Mouse (Mus musculus) midbrain, postnatal 0 days (tissue): Measurements from ENCODE around the gene Rpgrip1l. TPM values are rescaled to one million over a fixed set of nuclear protein-coding genes. Genes with fewer than 3 reads are reported as not detected.

Source experiments
- ATAC-seq: fragments of 200-750 bp; cut with Nextera tagmentation; 2 replicates; pipeline ENCODE4 v1.8.0; 2017; ENCODE audit warnings: moderate number of reproducible peaks, mild to moderate bottlenecking, moderate TSS enrichment, moderate library complexity; ENCODE audit not compliant: low FRiP score
- DNase-seq: peaks from one replicate; pipeline ENCODE4 v3.0.0-alpha.2; 2015; ENCODE audit warnings: low spot score
- H3K27ac ChIP-seq: fragments of 300-500 bp; sonication (generic); 2 replicates; pipeline ENCODE4 v1.5.1; 2014; ENCODE audit warnings: low read depth, mild to moderate bottlenecking, low read length, mixed read lengths
- H3K27me3 ChIP-seq: fragments of 300-500 bp; sonication (generic); 2 replicates; pipeline ENCODE4 v1.6.1; 2014; ENCODE audit warnings: low read length, control low read depth, mixed read lengths; ENCODE audit not compliant: insufficient read depth
- H3K36me3 ChIP-seq: fragments of 300-500 bp; sonication (generic); 2 replicates; pipeline ENCODE4 v1.6.1; 2014; ENCODE audit warnings: low read length, control low read depth, mixed read lengths; ENCODE audit not compliant: insufficient read depth
- H3K4me1 ChIP-seq: fragments of 300-500 bp; sonication (generic); 2 replicates; pipeline ENCODE4 v1.6.1; 2014; ENCODE audit warnings: mild to moderate bottlenecking, control low read depth, antibody characterized with exemption, low read length, mixed read lengths; ENCODE audit not compliant: insufficient read depth
- H3K4me2 ChIP-seq: fragments of 300-500 bp; sonication (generic); 2 replicates; pipeline ENCODE4 v1.6.1; 2014; ENCODE audit warnings: low read depth, mild to moderate bottlenecking, low read length, mixed read lengths; ENCODE audit not compliant: poor library complexity, severe bottlenecking
- H3K4me3 ChIP-seq: fragments of 300-500 bp; sonication (generic); 2 replicates; pipeline ENCODE4 v1.5.1; 2014; ENCODE audit warnings: low read depth, mild to moderate bottlenecking, low read length, moderate library complexity
- H3K9ac ChIP-seq: fragments of 300-500 bp; sonication (generic); replicated peaks from 2 replicates; pipeline ENCODE4 v1.6.1; 2014; ENCODE audit warnings: mild to moderate bottlenecking, low read length, moderate library complexity, mixed read lengths; ENCODE audit not compliant: poor library complexity, severe bottlenecking
- H3K9me3 ChIP-seq: fragments of 300-500 bp; sonication (generic); 2 replicates; pipeline ENCODE4 v1.6.1; 2016; ENCODE audit warnings: low read length, control low read depth
- CTCF ChIP-seq: IDR thresholded peaks from 2 replicates; pipeline ENCODE4 v1.5.1; 2016; ENCODE audit warnings: antibody characterized with exemption, mild to moderate bottlenecking
- WGBS: fragments of 180-500 bp; shearing (Covaris S2); extraction: QIAGEN DNeasy Blood & Tissue Kit; methylation state at CpG from one replicate; pipeline ENCODE4 v1.1.7; 2014; 5-methylcytosine and 5-hydroxymethylcytosine counted together
- polyA plus RNA-seq: library from polyadenylated mRNA; unstranded; fragments of >200 nt; fragmentation: Nextera tagmentation; extraction: Ambion mirVana; gene quantifications from 2 replicates; pipeline ENCODE4 v1.2.1, GENCODE M21; 2015
- total RNA-seq: library from RNA; depleted of rRNA; stranded (reverse); fragments of >200 nt; gene quantifications from 2 replicates; pipeline ENCODE4 v1.2.3, GENCODE M21; 2014

Gene Rpgrip1l
- total and polyA plus RNA-seq, 2 experiments from 2014 or later: 8.4 to 11.5 TPM

- no peaks in the 10 kb centered on the region for H3K4me1 ChIP-seq
- DNase-seq: no peak
- 88% methylated on average over 1 of the region's 1 CpGs for WGBS
- H3K27ac ChIP-seq: no peak overlapping the region
- no peak for TF ChIP-seq CTCF
- no peak overlapping the region for H3K4me2 ChIP-seq
- H3K27me3 ChIP-seq: no peaks in the 10 kb centered on the region
- H3K9ac ChIP-seq: no peak overlapping the region
- no peak overlapping the region for H3K4me3 ChIP-seq
- no peaks in the 10 kb centered on the region for H3K9me3 ChIP-seq
- no peak for ATAC-seq
- H3K36me3 ChIP-seq: no peaks in the 10 kb centered on the region
Observed at GRCm38 (mm10) chr8:91340746-91341145, 27.7 kb upstream of the Rpgrip1l start.

GRCm38 (mm10) chr8:91339651-91340050 lies 26.6 kb upstream of the Rpgrip1l start:
- WGBS: 89% methylated on average over 8 of the region's 8 CpGs
- no peaks in the 10 kb centered on the region for H3K9me3 ChIP-seq

GRCm38 (mm10) chr8:91338389-91339154 lies 25.5 kb upstream of the Rpgrip1l start:
- 91% methylated on average over 6 of the region's 6 CpGs for WGBS
- no peak overlapping the region for H3K4me2 ChIP-seq
- H3K4me1 ChIP-seq: no peaks in the 10 kb centered on the region
- H3K9me3 ChIP-seq: no peaks in the 10 kb centered on the region
- no peaks in the 10 kb centered on the region for H3K27me3 ChIP-seq
- no peak overlapping the region for H3K4me3 ChIP-seq
- ATAC-seq (no peak), DNase-seq (no peak)
- no peak for TF ChIP-seq CTCF
- H3K27ac ChIP-seq: no peak overlapping the region
- H3K36me3 ChIP-seq: no peaks in the 10 kb centered on the region
- H3K9ac ChIP-seq: no peak overlapping the region

More at GRCm38 (mm10) chr8:91339651-91340050, 26.6 kb upstream of the Rpgrip1l start:
- Histone ChIP-seq H3K4me3 (no peak overlapping the region), H3K36me3 (no peaks in the 10 kb centered on the region), H3K4me2 (no peak overlapping the region), H3K4me1 (no peaks in the 10 kb centered on the region), H3K9ac (no peak overlapping the region), H3K27ac (no peak overlapping the region), H3K27me3 (no peaks in the 10 kb centered on the region)
- no peak for TF ChIP-seq CTCF
- DNase-seq (no peak), ATAC-seq (no peak)

GRCm38 (mm10) chr8:91329461-91329850 lies 16.4 kb upstream of the Rpgrip1l start:
- Histone ChIP-seq H3K4me2 (peak overlapping the region; percentile 39; the same call in 1 of the 2 replicates), H3K4me1 (peaks cover 27% of the 10 kb centered on the region), H3K36me3 (no peaks in the 10 kb centered on the region), H3K27me3 (no peaks in the 10 kb centered on the region), H3K27ac (peak overlapping the region; percentile 76), H3K9ac (0 out of 2 replicates have a peak overlapping the region, but pooled peaks have one; percentile 39), H3K9me3 (no peaks in the 10 kb centered on the region), H3K4me3 (no peak overlapping the region)
- 32% methylated on average over 6 of the region's 6 CpGs for WGBS
- TF ChIP-seq CTCF: no peak
- no peak for ATAC-seq
- no peak for DNase-seq

GRCm38 (mm10) chr8:91329056-91329455 lies 16.0 kb upstream of the Rpgrip1l start:
- Histone ChIP-seq H3K27ac (peak overlapping the region; percentile 76; the same call in 1 of the 2 replicates), H3K9ac (no peak overlapping the region), H3K9me3 (no peaks in the 10 kb centered on the region), H3K4me3 (no peak overlapping the region), H3K36me3 (no peaks in the 10 kb centered on the region), H3K4me2 (0 out of 2 replicates have a peak overlapping the region, but pooled peaks have one; percentile 39), H3K27me3 (no peaks in the 10 kb centered on the region), H3K4me1 (peaks cover 27% of the 10 kb centered on the region)
- 63% methylated on average over 9 of the region's 9 CpGs for WGBS
- no peak for TF ChIP-seq CTCF
- no peak for DNase-seq
- no peak for ATAC-seq

GRCm38 (mm10) chr8:91327471-91328205 lies 14.6 kb upstream of the Rpgrip1l start:
- DNase-seq (peak; percentile 33), ATAC-seq (no peak)
- Histone ChIP-seq H3K9me3 (no peaks in the 10 kb centered on the region), H3K27ac (no peak overlapping the region), H3K9ac (no peak overlapping the region), H3K4me3 (no peak overlapping the region), H3K36me3 (no peaks in the 10 kb centered on the region), H3K4me2 (no peak overlapping the region), H3K27me3 (no peaks in the 10 kb centered on the region), H3K4me1 (peaks cover 27% of the 10 kb centered on the region)
- TF ChIP-seq CTCF: no peak
- 75% methylated on average over 11 of the region's 11 CpGs for WGBS
